Mouse (Mus musculus) skeletal muscle tissue, adult 2 months (tissue): Measurements from ENCODE around the gene Sephs2.
A peak's percentile ranks its signal among the peaks of the same experiment; 100 is the strongest.

Source experiments
- DNase-seq: peaks from one replicate; pipeline ENCODE4 v3.0.0-alpha.2; 2012; ENCODE audit warnings: low read depth, low spot score

Sephs2 gene

GRCm38 (mm10) chr7:127232622-127233367, 41.1 kb downstream of the Sephs2 start, which contains the start of the genes Zfp553 and Sept1:
TSS of gene Zfp553 (plus strand) at chr7:127233061.
TSS of gene Sept1 (minus strand) at chr7:127233130.
- DNase-seq: no peak

DNA sequence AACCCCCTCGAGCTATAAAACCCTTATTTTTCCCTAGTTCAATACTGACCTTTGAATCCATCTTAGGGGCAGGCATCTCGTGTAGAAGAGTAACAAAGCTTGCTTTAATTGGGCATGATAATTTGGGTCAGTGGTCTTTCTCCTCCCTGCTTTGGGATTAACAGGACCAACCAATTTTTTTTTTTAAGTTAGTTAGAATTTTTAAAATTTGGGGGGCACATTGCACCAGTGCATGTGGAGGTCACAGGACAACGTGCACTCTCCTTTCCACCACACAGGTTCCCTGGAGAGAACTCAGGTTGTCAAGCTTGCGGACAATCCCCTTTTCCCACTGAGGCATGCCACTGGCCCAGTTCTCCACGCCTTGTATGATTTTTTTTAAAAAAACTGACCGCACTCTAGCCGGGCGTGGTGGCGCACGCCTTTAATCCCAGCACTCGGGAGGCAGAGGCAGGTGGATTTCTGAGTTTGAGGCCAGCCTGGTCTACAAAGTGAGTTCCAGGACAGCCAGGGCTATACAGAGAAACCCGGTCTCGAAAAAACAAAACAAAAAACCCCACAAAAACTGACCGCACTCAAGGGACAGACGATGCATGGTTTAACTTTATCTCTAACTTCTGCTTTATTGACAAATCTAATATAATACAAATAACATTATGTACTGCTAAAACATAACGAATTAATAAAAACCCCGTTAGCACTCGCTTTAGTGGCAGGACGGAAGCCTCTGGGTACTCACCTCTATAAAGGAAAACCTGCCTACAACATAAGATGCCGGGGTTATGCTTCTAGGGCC, 41.8 kb downstream of the Sephs2 start:
- DNase-seq: no peak

GRCm38 (mm10) chr7:127231376-127231775, 42.5 kb downstream of the Sephs2 start:
- no peak for DNase-seq

DNA sequence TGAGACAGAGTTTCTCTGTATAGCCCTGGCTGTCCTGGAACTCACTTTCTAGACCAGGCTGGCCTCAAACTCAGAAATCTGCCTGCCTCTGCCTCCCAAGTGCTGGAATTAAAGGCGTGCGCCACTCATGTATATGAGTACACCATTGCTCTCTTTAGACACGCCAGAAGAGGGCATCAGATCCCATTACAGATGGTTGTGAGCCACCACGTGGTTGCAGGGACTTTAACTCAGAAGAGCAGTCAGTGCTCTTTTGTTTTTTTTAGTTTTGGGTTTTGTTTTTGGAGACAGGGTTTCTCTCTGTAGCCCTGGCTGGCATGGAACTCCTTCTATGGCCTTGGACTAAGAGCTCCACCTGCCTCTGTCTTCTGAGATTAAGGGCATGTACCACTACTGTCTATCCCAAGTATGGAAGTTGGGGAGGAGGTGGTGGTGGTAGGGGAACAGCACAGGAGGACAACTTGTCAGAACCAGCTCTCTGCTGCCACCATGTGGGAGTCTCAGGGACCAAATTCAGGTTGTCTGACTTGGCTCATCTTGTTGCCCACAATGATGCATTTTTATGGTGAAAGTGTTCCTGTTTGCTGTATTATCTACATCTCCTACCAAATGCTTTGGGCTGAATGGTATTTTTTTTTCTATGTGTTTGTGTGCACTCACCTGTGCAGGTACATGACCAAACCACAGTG, 45.1 kb downstream of the Sephs2 start:
- DNase-seq: peak; percentile 60

DNA sequence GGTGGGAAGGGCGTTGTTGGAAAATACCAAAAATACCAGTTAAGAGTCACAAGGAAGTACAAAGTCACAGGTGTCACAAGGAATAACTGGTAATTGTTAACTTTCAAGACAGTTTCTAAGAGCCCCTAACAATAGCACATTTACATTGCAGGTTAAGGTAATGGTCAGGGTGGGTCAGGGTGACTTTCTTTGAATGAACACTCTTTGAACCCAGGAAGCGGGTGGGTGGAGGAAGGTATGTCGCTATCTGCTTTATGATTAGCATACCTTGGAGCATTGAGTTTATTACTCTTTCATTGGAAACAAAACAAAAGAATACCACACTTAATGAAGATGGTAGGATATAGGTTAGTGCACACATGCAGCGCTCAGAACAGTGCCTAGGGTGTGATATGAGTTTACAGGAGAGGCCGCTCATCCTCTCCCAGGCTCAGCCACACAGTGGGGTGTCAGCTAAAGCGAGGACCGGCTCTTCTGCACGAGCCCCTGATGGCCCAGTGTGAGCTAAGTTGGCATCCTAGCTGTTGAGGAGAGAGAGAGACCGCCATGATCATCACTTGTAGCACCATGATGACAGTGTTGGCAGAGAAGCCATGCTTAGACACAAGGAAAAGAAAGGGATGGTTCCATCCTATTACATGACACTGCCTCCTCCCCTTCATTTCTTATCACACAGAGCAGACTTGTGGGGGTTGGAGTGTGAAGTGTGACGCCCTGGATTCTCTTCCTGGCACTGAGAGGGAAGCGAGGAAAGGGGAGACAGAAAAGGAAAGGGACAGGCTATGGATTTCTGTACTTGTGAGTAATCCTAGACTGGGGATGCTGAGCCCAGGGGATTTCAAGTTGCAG, 48.5 kb downstream of the Sephs2 start:
- DNase-seq: no peak

GRCm38 (mm10) chr7:127224616-127225015, 49.2 kb downstream of the Sephs2 start:
- DNase-seq: no peak

DNA sequence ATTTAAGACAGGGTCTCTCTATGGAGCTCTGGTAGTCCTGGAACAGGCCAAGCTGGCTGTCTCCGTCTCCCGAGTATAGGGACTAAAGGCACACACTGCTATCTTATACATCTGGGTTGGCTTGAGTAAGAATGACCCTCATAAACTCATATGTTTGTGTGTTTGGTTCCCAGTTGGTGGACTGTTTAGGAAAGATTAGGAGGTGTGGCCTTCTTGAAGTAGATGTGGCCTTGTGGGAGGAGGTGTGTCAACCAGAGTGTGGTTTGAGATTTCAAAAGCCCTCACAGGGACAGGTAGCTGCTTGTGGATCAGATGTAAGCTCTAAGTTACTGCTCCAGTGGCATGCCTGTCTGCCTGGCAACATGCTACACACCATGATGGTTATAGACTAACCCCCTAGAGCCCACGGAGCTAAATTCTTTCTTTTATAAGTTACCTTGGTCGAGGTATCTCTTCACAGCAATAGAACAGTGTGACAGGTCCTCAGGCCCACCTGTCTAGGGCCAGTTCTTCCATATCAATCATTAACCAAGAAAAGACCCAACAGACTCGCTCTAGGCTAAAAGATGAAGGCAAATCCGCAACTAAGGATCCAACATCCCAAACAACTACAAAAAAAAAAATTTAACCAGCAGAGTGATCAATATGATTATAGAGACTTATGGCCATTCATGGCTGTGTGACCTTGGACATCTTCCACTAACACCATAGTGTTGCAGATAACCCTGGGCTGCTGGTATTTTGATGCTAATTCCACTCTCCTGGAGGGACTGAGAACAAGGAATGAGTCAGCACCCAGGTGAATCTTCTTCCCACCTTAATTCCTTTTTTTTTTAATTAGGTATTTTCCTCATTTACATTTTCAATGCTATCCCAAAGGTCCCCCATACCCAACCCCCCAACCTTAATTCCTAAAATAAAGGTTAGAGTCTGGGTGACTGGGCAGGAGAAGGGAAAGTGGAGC, 50.1 kb downstream of the Sephs2 start:
- DNase-seq: no peak

- DNase-seq: no peak
These were observed 50.7 kb downstream of the Sephs2 start for GRCm38 (mm10) chr7:127223106-127223505.
